Mouse (Mus musculus): Measurements from ENCODE around the gene Gm37240. TPM values are rescaled to one million over a fixed set of nuclear protein-coding genes. Genes with fewer than 3 reads are reported as not detected.

Gm37240 gene
- polyA plus RNA-seq, 1 experiment from 2014 or later = 14.9 TPM

DNA sequence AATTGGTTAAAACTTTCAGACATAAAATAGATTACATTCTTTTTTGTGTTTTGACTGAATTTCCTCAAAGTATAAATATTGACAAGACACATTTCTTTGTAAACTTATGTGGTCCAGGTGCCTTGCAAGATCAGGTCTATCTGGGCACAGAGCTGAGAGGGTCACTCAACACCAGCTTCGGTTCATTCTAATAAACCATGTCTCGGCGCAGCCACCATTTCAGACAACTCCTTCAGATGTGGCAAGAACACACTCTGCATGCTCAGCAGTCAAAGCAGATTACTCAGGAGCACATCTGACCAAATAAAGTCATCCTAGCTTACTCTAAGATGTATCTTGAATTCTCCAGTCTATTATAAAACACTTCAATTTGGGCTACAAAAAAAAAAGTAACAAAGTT, 1371.2 kb downstream of the Gm37240 start:
- no peak overlapping the region for H3K4me2 ChIP-seq
- no peaks in the 10 kb centered on the region for H3K4me1 ChIP-seq
- no peak for ATAC-seq (ENCODE audit: insufficient number of reproducible peaks, low FRiP score, low TSS enrichment, low read depth)
- H3K27me3 ChIP-seq = no peaks in the 10 kb centered on the region
- no peaks in the 10 kb centered on the region for H3K9me3 ChIP-seq
- H3K36me3 ChIP-seq = peaks cover 12% of the 10 kb centered on the region; the same call in 1 of the 2 replicates
- 86% methylated on average over 3 of the region's 3 CpGs for WGBS
- no peak overlapping the region for H3K27ac ChIP-seq
- no peak overlapping the region for H3K4me3 ChIP-seq
- H3K9ac ChIP-seq = no peak overlapping the region

DNA sequence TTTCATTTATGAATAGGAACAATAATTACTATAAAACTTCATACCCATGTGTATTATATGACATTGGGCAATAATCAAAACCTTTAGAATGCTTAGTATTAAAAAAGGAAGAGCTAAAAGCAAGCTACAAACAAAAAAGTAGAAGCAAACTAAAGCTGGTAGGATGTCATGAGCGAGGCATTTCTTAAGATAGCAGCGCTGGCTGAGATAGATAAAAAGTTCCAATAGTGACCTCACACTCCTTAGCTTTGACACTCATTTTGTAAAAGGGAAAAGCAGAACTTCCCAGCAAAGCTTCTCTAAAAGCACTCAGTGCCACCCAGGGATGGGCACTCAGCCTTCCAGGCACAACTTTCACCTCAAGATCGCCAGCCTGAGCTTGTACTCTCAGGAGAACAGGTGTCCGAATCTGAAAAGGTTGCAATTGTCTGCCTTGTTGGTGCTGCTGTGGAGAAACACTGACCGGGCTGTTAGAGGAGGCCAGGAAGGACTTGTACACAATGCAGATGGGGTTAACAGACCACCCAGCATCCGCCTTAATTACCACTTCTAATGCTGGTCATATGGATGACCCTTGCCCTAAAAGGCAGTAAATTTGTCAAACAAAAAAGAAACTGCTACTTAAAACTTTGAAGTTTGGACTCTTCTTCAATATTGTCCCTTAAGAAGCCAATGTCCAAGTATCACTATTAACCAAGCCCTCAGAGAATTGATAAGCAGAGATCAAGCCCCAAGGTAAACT, 1374.4 kb downstream of the Gm37240 start:
- Histone ChIP-seq H3K4me3 (no peak overlapping the region), H3K36me3 (peaks cover 16% of the 10 kb centered on the region; the same call in 1 of the 2 replicates), H3K27ac (no peak overlapping the region), H3K9me3 (no peaks in the 10 kb centered on the region), H3K27me3 (no peaks in the 10 kb centered on the region), H3K4me2 (no peak overlapping the region), H3K9ac (no peak overlapping the region), H3K4me1 (no peaks in the 10 kb centered on the region)
- WGBS = 50% methylated on average over 6 of the region's 6 CpGs
- ATAC-seq (ENCODE audit: insufficient number of reproducible peaks, low FRiP score, low TSS enrichment, low read depth) = no peak

- 0 out of 2 replicates have a peak, but pooled peaks cover 4% of the 10 kb centered on the region for H3K36me3 ChIP-seq
- H3K27me3 ChIP-seq = no peaks in the 10 kb centered on the region
- no peaks in the 10 kb centered on the region for H3K9me3 ChIP-seq
- H3K27ac ChIP-seq = no peak overlapping the region
- H3K4me3 ChIP-seq = no peak overlapping the region
- no peak for ATAC-seq (ENCODE audit: insufficient number of reproducible peaks, low FRiP score, low TSS enrichment, low read depth)
- H3K9ac ChIP-seq = no peak overlapping the region
- WGBS = 85% methylated on average over 4 of the region's 4 CpGs
- H3K4me2 ChIP-seq = no peak overlapping the region
- H3K4me1 ChIP-seq = peaks cover 3% of the 10 kb centered on the region; the same call in 1 of the 2 replicates
Observed at GRCm38 (mm10) chr3:84505193-84505592, 1382.1 kb downstream of the Gm37240 start.

GRCm38 (mm10) chr3:84504291-84504690, 1383.0 kb downstream of the Gm37240 start:
- H3K9ac ChIP-seq = no peak overlapping the region
- H3K36me3 ChIP-seq = 0 out of 2 replicates have a peak, but pooled peaks cover 4% of the 10 kb centered on the region
- H3K27ac ChIP-seq = no peak overlapping the region
- peaks cover 3% of the 10 kb centered on the region; the same call in 1 of the 2 replicates for H3K4me1 ChIP-seq
- ATAC-seq (ENCODE audit: insufficient number of reproducible peaks, low FRiP score, low TSS enrichment, low read depth) = no peak
- WGBS = 85% methylated on average over 8 of the region's 8 CpGs
- no peak overlapping the region for H3K4me3 ChIP-seq
- no peak overlapping the region for H3K4me2 ChIP-seq
- H3K9me3 ChIP-seq = no peaks in the 10 kb centered on the region
- H3K27me3 ChIP-seq = no peaks in the 10 kb centered on the region

DNA sequence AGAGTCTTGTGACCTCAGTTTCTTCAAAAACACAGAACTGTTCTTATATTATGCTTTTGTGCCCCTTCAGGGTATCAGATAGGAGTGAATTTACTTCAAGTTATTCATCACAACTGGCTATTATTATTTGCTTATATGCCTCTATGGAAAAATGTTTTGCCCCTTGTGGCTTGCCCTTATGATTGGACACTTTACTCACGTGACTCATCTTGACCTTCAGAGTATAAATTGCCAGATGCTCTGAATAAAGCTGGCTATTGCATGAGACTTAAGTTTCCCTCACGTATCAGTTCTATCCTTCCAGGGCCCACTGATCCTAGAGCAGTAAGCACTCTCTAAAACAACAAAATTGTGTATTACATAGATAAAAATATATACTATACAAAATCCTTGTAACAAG, 1385.2 kb downstream of the Gm37240 start:
- no peaks in the 10 kb centered on the region for H3K9me3 ChIP-seq
- no peak for ATAC-seq (ENCODE audit: insufficient number of reproducible peaks, low FRiP score, low TSS enrichment, low read depth)
- peaks cover 3% of the 10 kb centered on the region; the same call in 1 of the 2 replicates for H3K4me1 ChIP-seq
- H3K27ac ChIP-seq = no peak overlapping the region
- H3K36me3 ChIP-seq = no peaks in the 10 kb centered on the region
- 75% methylated on average over 2 of the region's 2 CpGs for WGBS
- H3K9ac ChIP-seq = no peak overlapping the region
- no peak overlapping the region for H3K4me3 ChIP-seq
- H3K4me2 ChIP-seq = no peak overlapping the region
- H3K27me3 ChIP-seq = no peaks in the 10 kb centered on the region

DNA sequence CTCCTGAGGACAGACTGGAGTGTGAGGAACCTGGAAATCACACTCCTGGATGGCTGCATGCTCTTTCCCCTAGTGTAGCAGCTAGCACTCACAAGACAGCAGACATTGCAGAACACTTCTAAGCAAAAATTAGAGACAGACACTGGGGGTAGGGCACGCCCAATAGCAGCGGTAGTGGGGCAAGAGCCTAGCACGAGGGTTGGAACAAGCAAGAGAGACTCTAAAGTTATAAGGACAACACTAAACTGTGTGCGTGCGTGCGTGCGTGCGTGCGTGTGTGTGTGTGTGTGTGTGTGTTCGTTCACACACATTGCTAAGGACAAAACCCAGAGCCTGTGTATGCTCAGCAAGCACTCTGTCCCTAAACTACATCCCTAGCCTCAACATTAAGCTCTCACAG, 1386.8 kb downstream of the Gm37240 start:
- Histone ChIP-seq H3K27ac (no peak overlapping the region), H3K27me3 (no peaks in the 10 kb centered on the region), H3K4me2 (no peak overlapping the region), H3K4me1 (peaks cover 3% of the 10 kb centered on the region; the same call in 1 of the 2 replicates), H3K9ac (no peak overlapping the region), H3K4me3 (no peak overlapping the region), H3K36me3 (no peaks in the 10 kb centered on the region), H3K9me3 (no peaks in the 10 kb centered on the region)
- no peak for ATAC-seq (ENCODE audit: insufficient number of reproducible peaks, low FRiP score, low TSS enrichment, low read depth)
- 80% methylated on average over 10 of the region's 10 CpGs for WGBS

DNA sequence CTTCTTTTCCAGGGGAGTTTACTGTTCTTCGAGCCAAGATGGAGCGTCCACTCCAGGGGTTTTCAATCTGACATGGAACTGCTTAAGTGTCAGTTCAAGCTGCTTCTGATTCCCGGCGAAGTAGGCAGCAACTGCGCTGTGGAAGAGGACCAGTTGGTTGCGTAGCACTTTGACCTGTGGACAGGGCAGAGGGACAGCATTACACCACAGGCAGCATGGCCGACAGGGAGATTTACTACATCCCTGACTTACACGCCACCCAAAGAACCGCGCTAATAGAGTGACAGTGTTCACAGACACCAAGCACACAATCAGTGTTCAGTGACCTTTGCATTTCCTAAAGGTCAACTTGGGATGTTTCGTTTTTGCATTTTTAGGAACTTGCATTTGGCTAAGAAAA, 1389.6 kb downstream of the Gm37240 start:
- no peak for ATAC-seq (ENCODE audit: insufficient number of reproducible peaks, low FRiP score, low TSS enrichment, low read depth)
- Histone ChIP-seq H3K9me3 (no peaks in the 10 kb centered on the region), H3K27me3 (no peaks in the 10 kb centered on the region), H3K36me3 (peaks cover 9% of the 10 kb centered on the region), H3K27ac (no peak overlapping the region), H3K4me2 (no peak overlapping the region), H3K9ac (no peak overlapping the region), H3K4me3 (no peak overlapping the region), H3K4me1 (peaks cover 3% of the 10 kb centered on the region; the same call in 1 of the 2 replicates)
- WGBS = 82% methylated on average over 11 of the region's 11 CpGs

- Histone ChIP-seq H3K27ac (no peak overlapping the region), H3K9ac (no peak overlapping the region), H3K36me3 (peaks cover 11% of the 10 kb centered on the region), H3K27me3 (no peaks in the 10 kb centered on the region), H3K4me2 (no peak overlapping the region), H3K4me3 (no peak overlapping the region), H3K4me1 (no peaks in the 10 kb centered on the region), H3K9me3 (no peaks in the 10 kb centered on the region)
- ATAC-seq (ENCODE audit: insufficient number of reproducible peaks, low FRiP score, low TSS enrichment, low read depth) = no peak
- WGBS = 88% methylated on average over 8 of the region's 8 CpGs
Observed at GRCm38 (mm10) chr3:84492657-84493056, 1394.7 kb downstream of the Gm37240 start.

GRCm38 (mm10) chr3:84492148-84492547, 1395.2 kb downstream of the Gm37240 start:
- no peak for ATAC-seq (ENCODE audit: insufficient number of reproducible peaks, low FRiP score, low TSS enrichment, low read depth)
- WGBS = 69% methylated on average over 4 of the region's 4 CpGs

DNA sequence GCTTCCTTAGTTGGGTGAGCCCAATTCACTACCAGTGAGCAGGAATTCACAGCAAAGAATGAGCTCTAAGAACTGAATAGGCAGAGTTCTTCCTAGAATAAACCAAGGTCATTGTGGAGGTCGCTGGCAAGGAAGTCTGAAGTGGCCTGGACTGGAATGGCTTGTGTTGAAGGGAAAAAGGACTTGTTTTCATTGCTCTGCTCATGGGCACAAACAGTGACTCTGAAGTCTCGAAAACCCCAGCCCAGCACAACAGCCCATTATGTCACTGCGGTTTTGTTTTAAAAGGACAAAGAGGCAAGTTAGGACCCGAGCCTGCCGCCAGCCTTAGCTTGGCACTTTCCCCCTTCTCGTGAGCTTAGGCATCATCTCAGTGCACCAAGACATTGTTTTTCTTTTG, 1398.6 kb downstream of the Gm37240 start:
- no peaks in the 10 kb centered on the region for H3K9me3 ChIP-seq
- no peaks in the 10 kb centered on the region for H3K27me3 ChIP-seq
- H3K4me3 ChIP-seq = no peak overlapping the region
- H3K36me3 ChIP-seq = peaks cover 11% of the 10 kb centered on the region
- no peak overlapping the region for H3K9ac ChIP-seq
- ATAC-seq (ENCODE audit: insufficient number of reproducible peaks, low FRiP score, low TSS enrichment, low read depth) = no peak
- no peaks in the 10 kb centered on the region for H3K4me1 ChIP-seq
- H3K27ac ChIP-seq = no peak overlapping the region
- H3K4me2 ChIP-seq = no peak overlapping the region
- WGBS = 70% methylated on average over 6 of the region's 6 CpGs

More at GRCm38 (mm10) chr3:84492148-84492547, 1395.2 kb downstream of the Gm37240 start:
- Histone ChIP-seq H3K9ac (no peak overlapping the region), H3K4me2 (no peak overlapping the region), H3K4me3 (no peak overlapping the region), H3K27ac (no peak overlapping the region), H3K27me3 (no peaks in the 10 kb centered on the region), H3K36me3 (peaks cover 11% of the 10 kb centered on the region), H3K9me3 (no peaks in the 10 kb centered on the region), H3K4me1 (no peaks in the 10 kb centered on the region)

DNA sequence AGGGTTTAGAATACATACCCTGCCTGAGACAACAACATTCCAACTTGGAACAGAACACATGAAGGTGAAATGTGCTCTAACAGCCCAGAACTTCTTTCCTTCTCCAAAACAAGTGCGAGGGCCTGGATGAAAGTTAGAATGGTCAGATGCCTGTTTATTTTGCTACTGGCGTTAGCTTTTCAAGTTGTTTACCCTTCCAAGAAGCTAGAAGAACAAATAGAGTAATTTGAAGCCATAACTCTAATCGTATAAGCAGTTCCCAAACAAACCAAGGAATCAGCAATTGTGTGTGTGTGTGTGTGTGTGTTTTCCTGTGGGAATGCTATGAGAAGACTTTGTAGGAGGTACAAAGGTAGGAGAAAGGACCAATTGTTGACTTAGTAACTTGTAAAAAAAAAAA, 1402.4 kb downstream of the Gm37240 start:
- 62% methylated on average over 3 of the region's 3 CpGs for WGBS
- ATAC-seq (ENCODE audit: insufficient number of reproducible peaks, low FRiP score, low TSS enrichment, low read depth) = no peak
- H3K27ac ChIP-seq = no peak overlapping the region
- no peaks in the 10 kb centered on the region for H3K36me3 ChIP-seq
- H3K27me3 ChIP-seq = peaks cover 12% of the 10 kb centered on the region; the same call in 1 of the 2 replicates
- no peak overlapping the region for H3K9ac ChIP-seq
- no peak overlapping the region for H3K4me3 ChIP-seq
- H3K9me3 ChIP-seq = no peaks in the 10 kb centered on the region
- peaks cover 15% of the 10 kb centered on the region for H3K4me1 ChIP-seq
- no peak overlapping the region for H3K4me2 ChIP-seq

GRCm38 (mm10) chr3:84484333-84484732, 1403.0 kb downstream of the Gm37240 start:
- Histone ChIP-seq H3K27me3 (peaks cover 16% of the 10 kb centered on the region; the same call in 1 of the 2 replicates), H3K27ac (no peak overlapping the region), H3K9me3 (no peaks in the 10 kb centered on the region), H3K36me3 (no peaks in the 10 kb centered on the region), H3K9ac (no peak overlapping the region), H3K4me2 (no peak overlapping the region), H3K4me3 (no peak overlapping the region), H3K4me1 (peaks cover 21% of the 10 kb centered on the region)
- no peak for ATAC-seq (ENCODE audit: insufficient number of reproducible peaks, low FRiP score, low TSS enrichment, low read depth)
- 51% methylated on average over 4 of the region's 4 CpGs for WGBS

All from limb, embryonic 15.5 days (tissue).